Mouse (Mus musculus): ENCODE measurements around the gene Plekhh1. TPM values are rescaled to one million over a fixed set of nuclear protein-coding genes. Genes with fewer than 3 reads are reported as not detected.
A peak's percentile ranks its signal among the peaks of the same experiment; 100 is the strongest.

Gene Plekhh1
- polyA plus RNA-seq, 1 experiment from 2014 or later: 0.13 TPM

- Histone ChIP-seq H3K27ac (replicated peaks) (no peak within 1 kb of the TSS), H3K4me3 (replicated peaks) (peak within 1 kb of the TSS; percentile 30), H3K9me3 (replicated peaks) (no peaks in the 10 kb centered on the region), H3K4me2 (peak within 1 kb of the TSS; percentile 61), H3K27me3 (peaks cover 62% of the 10 kb centered on the region), H3K4me1 (replicated peaks) (peaks cover 10% of the 10 kb centered on the region), H3K9ac (no peak within 1 kb of the TSS), H3K36me3 (replicated peaks) (no peaks in the 10 kb centered on the region)
- under 1% methylated on average over 47 of the region's 47 CpGs for WGBS (ENCODE audit: insufficient replicate concordance)
- ATAC-seq (ENCODE audit: insufficient read depth): no peak
Measured at GRCm38 (mm10) chr12:79130299-79131177, 101.6 kb downstream of the Plekhh1 start, which contains the start of gene Arg2. Gene Arg2 (plus strand): TSS chr12:79130777.

Other genes with a start within 250 kb of the Plekhh1 start
- 23.8 and 24.4 TPM in 2 replicates for gene Atp6v1d, start 167.5 kb upstream of the Plekhh1 start, polyA plus RNA-seq (2015; fragmentation: Nextera tagmentation; extraction: Ambion mirVana)
- 166 and 171 TPM in 2 replicates for gene Eif2s1, start 167.3 kb upstream of the Plekhh1 start, polyA plus RNA-seq (2015; fragmentation: Nextera tagmentation; extraction: Ambion mirVana)
- 41.4 and 46.1 TPM in 2 replicates for gene Plek2, start 122.2 kb upstream of the Plekhh1 start, polyA plus RNA-seq (2015; fragmentation: Nextera tagmentation; extraction: Ambion mirVana)
- 3.4 and 3.5 TPM in 2 replicates for gene Tmem229b, start 21.5 kb upstream of the Plekhh1 start, polyA plus RNA-seq (2015; fragmentation: Nextera tagmentation; extraction: Ambion mirVana)
- 5.2 and 5.7 TPM in 2 replicates for gene Pigh, start 60.5 kb downstream of the Plekhh1 start, polyA plus RNA-seq (2015; fragmentation: Nextera tagmentation; extraction: Ambion mirVana)
- gene Arg2, start 101.6 kb downstream of the Plekhh1 start, polyA plus RNA-seq (2015; fragmentation: Nextera tagmentation; extraction: Ambion mirVana): 0.06 and 0.18 TPM in 2 replicates
- 33.1 and 33.2 TPM in 2 replicates for gene Vti1b, start 143.5 kb downstream of the Plekhh1 start, polyA plus RNA-seq (2015; fragmentation: Nextera tagmentation; extraction: Ambion mirVana)
- gene Rdh11, start 163.1 kb downstream of the Plekhh1 start, polyA plus RNA-seq (2015; fragmentation: Nextera tagmentation; extraction: Ambion mirVana): 20.8 and 22.2 TPM in 2 replicates
- gene Rdh12, start 179.8 kb downstream of the Plekhh1 start, polyA plus RNA-seq (2015; fragmentation: Nextera tagmentation; extraction: Ambion mirVana): 1.3 and 1.4 TPM in 2 replicates

All from liver, embryonic 15.5 days (tissue).